Mouse (Mus musculus): ENCODE data around the gene Cysltr2.

DNA sequence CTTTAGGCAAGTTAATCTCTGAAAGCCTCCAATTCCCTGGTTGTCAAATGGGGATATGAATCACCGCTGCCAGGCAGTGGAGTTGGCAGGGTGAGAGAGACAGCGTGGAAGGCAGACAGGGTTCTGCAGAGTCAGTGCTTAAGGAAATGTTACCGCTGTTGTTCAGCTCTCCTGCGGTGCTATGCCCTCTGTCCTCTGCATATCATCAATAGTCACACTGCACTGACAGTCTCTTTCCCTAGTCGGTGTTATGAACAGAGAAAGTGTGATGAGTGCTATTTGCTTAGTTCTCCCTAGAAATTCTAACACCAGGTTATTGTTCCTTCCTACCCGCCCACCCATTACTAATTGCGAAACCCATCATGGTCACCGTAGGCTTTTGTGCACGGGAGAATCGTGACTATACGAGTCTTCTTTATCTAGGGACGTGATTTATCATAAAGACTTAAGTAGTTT, 65.9 kb downstream of the Cysltr2 start:
- no peak for TF ChIP-seq CTCF (conservative IDR thresholded peaks at IDR 0.05; ENCODE audit: low read length)
- no peak for TF ChIP-seq POU5F1 (IDR thresholded peaks at IDR 0.05; ENCODE audit: borderline replicate concordance, low read length)

Measured in E14TG2a.4 (cell line).